Mouse (Mus musculus): Measurements from ENCODE around the gene Zc4h2. TPM values are rescaled to one million over a fixed set of nuclear protein-coding genes. Genes with fewer than 3 reads are reported as not detected.

Gene Zc4h2
- polyA plus RNA-seq (2014; fragmentation: Illumina TruSeq; extraction: RNeasy Lipid Tissue Mini Kit (QIAGEN cat#74804); ENCODE audit: low read depth, low replicate concordance) = 5.9 TPM

GRCm38 (mm10) chrX:95657804-95658599 is at the start of gene Zc4h2:
Zc4h2 (minus strand) TSS chrX:95658509.

Other genes with a start within 250 kb of the Zc4h2 start
- 2.9 TPM for gene Amer1, start 213.6 kb downstream of the Zc4h2 start, polyA plus RNA-seq (2014; fragmentation: Illumina TruSeq; extraction: RNeasy Lipid Tissue Mini Kit (QIAGEN cat#74804); ENCODE audit: low read depth, low replicate concordance)
- not detected for gene Asb12, start 100.5 kb downstream of the Zc4h2 start, polyA plus RNA-seq (2014; fragmentation: Illumina TruSeq; extraction: RNeasy Lipid Tissue Mini Kit (QIAGEN cat#74804); ENCODE audit: low read depth, low replicate concordance)
- not detected for gene Pfn5, start 100.4 kb downstream of the Zc4h2 start, polyA plus RNA-seq (2014; fragmentation: Illumina TruSeq; extraction: RNeasy Lipid Tissue Mini Kit (QIAGEN cat#74804); ENCODE audit: low read depth, low replicate concordance)
- gene Zc3h12b, start 53.2 kb upstream of the Zc4h2 start, polyA plus RNA-seq (2014; fragmentation: Illumina TruSeq; extraction: RNeasy Lipid Tissue Mini Kit (QIAGEN cat#74804); ENCODE audit: low read depth, low replicate concordance) = 0.16 TPM